Mouse (Mus musculus): ENCODE measurements around the gene Slc35f4. TPM values are rescaled to one million over a fixed set of nuclear protein-coding genes. Genes with fewer than 3 reads are reported as not detected.

The Slc35f4 gene
- polyA plus RNA-seq, 1 experiment: 0.30 TPM

DNA sequence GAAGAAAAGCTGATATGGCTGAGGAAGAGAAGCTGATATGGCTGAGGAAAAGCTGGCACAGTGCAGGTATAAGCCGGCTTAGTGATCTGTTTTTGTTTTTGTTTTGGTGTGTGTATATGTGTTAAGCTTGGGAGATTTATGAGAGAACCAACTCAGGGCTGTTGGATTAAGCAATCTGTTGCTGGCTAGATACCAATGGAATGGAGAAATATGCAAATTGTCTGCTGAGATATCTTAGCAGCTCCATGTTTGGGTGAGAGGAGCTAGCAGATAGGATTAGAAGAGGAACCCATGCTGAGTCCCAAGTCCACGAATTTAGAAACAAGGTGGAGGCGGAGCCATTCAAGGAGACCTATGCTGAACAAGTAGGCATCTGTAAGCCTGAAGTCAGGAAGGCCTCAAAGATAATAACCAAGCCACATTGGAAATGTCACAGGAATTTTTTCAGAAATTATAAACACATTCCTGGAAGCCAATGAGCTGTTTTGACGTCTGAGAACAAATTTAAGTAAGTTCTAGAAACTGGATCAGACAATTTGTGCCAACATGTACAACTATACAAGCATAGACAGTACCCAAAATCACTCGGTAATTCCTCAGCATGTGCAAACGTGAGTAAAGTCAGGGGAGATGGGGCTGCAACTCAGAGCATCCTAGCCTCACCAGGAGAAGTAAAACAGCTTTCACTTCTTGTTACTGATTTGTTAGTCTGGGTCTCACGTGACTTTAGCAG lies 177.5 kb downstream of the Slc35f4 start:
- H3K27me3 ChIP-seq (ENCODE audit: control insufficient read depth, insufficient read depth, low read length, poor library complexity, severe bottlenecking): no peaks in the 10 kb centered on the region
- no peaks in the 10 kb centered on the region for H3K36me3 ChIP-seq (ENCODE audit: control insufficient read depth, insufficient read depth, low read length, poor library complexity, severe bottlenecking)
- no peak overlapping the region for H3K9ac ChIP-seq (ENCODE audit: low read depth, poor library complexity, severe bottlenecking)
- no peak for TF ChIP-seq CTCF (IDR thresholded peaks at IDR 0.05; ENCODE audit: low read depth, low read length)
- TF ChIP-seq EP300 (IDR thresholded peaks at IDR 0.05; ENCODE audit: insufficient read depth, low read depth, low read length): no peak
- no peak for TF ChIP-seq POLR2A (IDR thresholded peaks at IDR 0.05; ENCODE audit: insufficient read depth, low read length)
- no peaks in the 10 kb centered on the region for H3K4me1 ChIP-seq (ENCODE audit: control insufficient read depth, insufficient read depth, low read length)
- no peak overlapping the region for H3K27ac ChIP-seq (ENCODE audit: insufficient read depth, low read length)
- no peak overlapping the region for H3K4me3 ChIP-seq (ENCODE audit: low read depth, low read length)
- no peaks in the 10 kb centered on the region for H3K9me3 ChIP-seq (replicated peaks; ENCODE audit: control insufficient read depth, insufficient read depth, low read length, poor library complexity, severe bottlenecking)

DNA sequence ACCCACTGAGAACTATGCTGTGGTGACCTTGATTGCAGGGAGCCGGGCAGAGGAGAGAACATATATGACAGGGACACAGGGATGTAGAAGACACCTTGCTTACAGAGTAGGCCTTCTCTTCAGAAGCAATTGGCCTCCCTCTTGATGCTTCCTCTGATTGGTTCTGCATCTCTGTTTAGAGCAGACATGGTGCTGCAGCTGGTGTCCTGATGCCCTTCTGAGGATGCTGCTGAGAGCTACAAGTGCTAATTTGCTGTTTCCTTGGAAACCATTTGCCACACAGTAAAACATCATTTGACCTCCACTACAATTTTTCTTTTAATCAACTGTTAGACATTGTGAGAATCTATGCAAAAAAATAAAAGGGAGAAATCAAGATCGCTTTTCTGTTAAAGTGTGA lies 180.0 kb downstream of the Slc35f4 start:
- TF ChIP-seq CTCF (IDR thresholded peaks at IDR 0.05; ENCODE audit: low read depth, low read length): no peak
- no peaks in the 10 kb centered on the region for H3K9me3 ChIP-seq (replicated peaks; ENCODE audit: control insufficient read depth, insufficient read depth, low read length, poor library complexity, severe bottlenecking)
- H3K36me3 ChIP-seq (ENCODE audit: control insufficient read depth, insufficient read depth, low read length, poor library complexity, severe bottlenecking): no peaks in the 10 kb centered on the region
- no peaks in the 10 kb centered on the region for H3K4me1 ChIP-seq (ENCODE audit: control insufficient read depth, insufficient read depth, low read length)
- H3K9ac ChIP-seq (ENCODE audit: low read depth, poor library complexity, severe bottlenecking): no peak overlapping the region
- H3K27me3 ChIP-seq (ENCODE audit: control insufficient read depth, insufficient read depth, low read length, poor library complexity, severe bottlenecking): no peaks in the 10 kb centered on the region
- no peak overlapping the region for H3K4me3 ChIP-seq (ENCODE audit: low read depth, low read length)
- H3K27ac ChIP-seq (ENCODE audit: insufficient read depth, low read length): no peak overlapping the region

DNA sequence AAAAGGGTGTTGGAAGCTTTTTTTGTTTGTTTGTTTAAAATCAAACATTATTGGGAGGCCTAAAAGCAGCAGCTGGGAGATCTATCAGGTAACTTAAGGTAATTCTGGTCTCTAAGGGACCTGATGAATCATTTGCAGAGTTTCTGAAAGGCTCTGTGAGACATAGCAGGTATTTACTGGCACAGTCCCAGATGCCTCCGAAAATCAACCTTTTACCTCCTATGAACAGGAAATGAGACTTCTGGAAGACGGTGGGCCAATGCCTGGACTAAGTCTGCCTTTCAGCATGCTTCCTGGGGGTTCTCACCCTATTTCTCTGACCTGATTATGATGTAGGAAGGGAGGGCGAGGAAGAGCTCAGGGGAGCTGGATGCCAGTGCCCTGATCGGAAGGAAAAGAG lies 188.8 kb downstream of the Slc35f4 start:
- no peak overlapping the region for H3K27ac ChIP-seq (ENCODE audit: insufficient read depth, low read length)
- TF ChIP-seq POLR2A (IDR thresholded peaks at IDR 0.05; ENCODE audit: insufficient read depth, low read length) (no peak), CTCF (IDR thresholded peaks at IDR 0.05; ENCODE audit: low read depth, low read length) (no peak), EP300 (IDR thresholded peaks at IDR 0.05; ENCODE audit: insufficient read depth, low read depth, low read length) (no peak)
- H3K27me3 ChIP-seq (ENCODE audit: control insufficient read depth, insufficient read depth, low read length, poor library complexity, severe bottlenecking): no peaks in the 10 kb centered on the region
- no peaks in the 10 kb centered on the region for H3K36me3 ChIP-seq (ENCODE audit: control insufficient read depth, insufficient read depth, low read length, poor library complexity, severe bottlenecking)
- no peaks in the 10 kb centered on the region for H3K9me3 ChIP-seq (replicated peaks; ENCODE audit: control insufficient read depth, insufficient read depth, low read length, poor library complexity, severe bottlenecking)
- H3K4me1 ChIP-seq (ENCODE audit: control insufficient read depth, insufficient read depth, low read length): no peaks in the 10 kb centered on the region
- no peak overlapping the region for H3K4me3 ChIP-seq (ENCODE audit: low read depth, low read length)
- no peak overlapping the region for H3K9ac ChIP-seq (ENCODE audit: low read depth, poor library complexity, severe bottlenecking)

DNA sequence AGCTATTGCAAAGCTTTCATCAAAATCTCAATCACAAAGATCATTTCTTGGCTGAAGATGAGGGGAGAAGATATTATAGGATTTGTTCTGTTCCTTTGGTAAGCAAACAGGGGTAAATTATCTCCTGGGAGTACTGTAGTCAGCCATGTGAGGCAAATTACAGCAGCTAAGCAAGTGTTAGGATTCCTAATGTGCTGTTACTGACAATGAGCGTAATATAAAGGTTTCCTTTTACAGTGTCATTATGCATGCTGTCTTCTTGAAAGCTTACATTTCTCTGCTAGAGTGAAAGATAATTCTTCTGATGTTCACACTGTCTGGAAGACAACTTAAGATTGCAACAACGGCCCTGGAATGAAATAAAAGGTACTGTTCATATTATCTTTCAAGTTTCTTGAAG lies 192.0 kb downstream of the Slc35f4 start:
- no peak overlapping the region for H3K9ac ChIP-seq (ENCODE audit: low read depth, poor library complexity, severe bottlenecking)
- no peak overlapping the region for H3K4me3 ChIP-seq (ENCODE audit: low read depth, low read length)
- H3K27me3 ChIP-seq (ENCODE audit: control insufficient read depth, insufficient read depth, low read length, poor library complexity, severe bottlenecking): no peaks in the 10 kb centered on the region
- TF ChIP-seq CTCF (IDR thresholded peaks at IDR 0.05; ENCODE audit: low read depth, low read length) (no peak), POLR2A (IDR thresholded peaks at IDR 0.05; ENCODE audit: insufficient read depth, low read length) (no peak), EP300 (IDR thresholded peaks at IDR 0.05; ENCODE audit: insufficient read depth, low read depth, low read length) (no peak)
- no peak overlapping the region for H3K27ac ChIP-seq (ENCODE audit: insufficient read depth, low read length)
- H3K4me1 ChIP-seq (ENCODE audit: control insufficient read depth, insufficient read depth, low read length): no peaks in the 10 kb centered on the region
- H3K9me3 ChIP-seq (replicated peaks; ENCODE audit: control insufficient read depth, insufficient read depth, low read length, poor library complexity, severe bottlenecking): no peaks in the 10 kb centered on the region
- H3K36me3 ChIP-seq (ENCODE audit: control insufficient read depth, insufficient read depth, low read length, poor library complexity, severe bottlenecking): no peaks in the 10 kb centered on the region

DNA sequence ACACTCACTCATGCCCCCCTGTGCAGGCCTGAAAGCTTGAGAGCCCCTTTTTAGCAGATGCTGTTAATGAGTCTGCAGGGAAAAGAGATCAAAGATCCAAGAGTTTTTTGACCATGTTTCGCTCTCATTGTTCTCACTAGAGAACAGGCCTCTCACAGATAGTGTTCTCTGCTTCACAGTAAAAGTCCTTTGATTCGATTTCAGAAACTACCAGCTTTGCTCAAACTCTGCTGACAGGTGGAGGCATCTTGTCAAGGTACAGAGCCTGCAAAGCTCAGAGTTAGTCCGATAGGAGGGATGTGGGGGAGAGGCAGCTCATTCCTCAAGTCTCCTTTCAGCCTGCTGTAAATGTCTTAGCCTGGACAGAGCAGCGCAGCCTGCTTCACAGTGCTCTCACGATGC lies 209.4 kb downstream of the Slc35f4 start:
- Histone ChIP-seq H3K27me3 (ENCODE audit: control insufficient read depth, insufficient read depth, low read length, poor library complexity, severe bottlenecking) (no peaks in the 10 kb centered on the region; the same call in 1 of the 2 replicates), H3K27ac (ENCODE audit: insufficient read depth, low read length) (no peak overlapping the region)

DNA sequence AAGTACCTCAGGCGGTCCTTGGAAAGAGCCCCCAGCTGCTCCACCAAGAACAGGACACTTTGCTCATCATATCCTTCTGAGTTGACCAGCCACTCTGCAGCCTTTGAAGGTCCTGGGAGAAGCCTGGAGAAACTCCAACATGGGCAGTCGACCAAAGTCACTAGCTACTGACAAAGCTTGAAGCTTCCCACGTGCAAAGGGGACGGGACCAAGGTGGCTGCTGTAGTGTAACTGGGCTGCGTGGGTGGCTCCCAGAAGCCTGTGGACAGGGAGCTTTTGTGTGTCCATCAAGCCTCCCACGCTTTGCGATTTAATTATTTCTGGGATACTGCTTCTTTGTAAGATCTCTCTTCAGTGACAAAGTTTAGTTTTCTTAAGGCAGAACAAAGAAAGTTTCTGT lies 211.9 kb downstream of the Slc35f4 start:
- Histone ChIP-seq H3K36me3 (ENCODE audit: control insufficient read depth, insufficient read depth, low read length, poor library complexity, severe bottlenecking) (no peaks in the 10 kb centered on the region), H3K27me3 (ENCODE audit: control insufficient read depth, insufficient read depth, low read length, poor library complexity, severe bottlenecking) (no peaks in the 10 kb centered on the region; the same call in 1 of the 2 replicates), H3K9ac (ENCODE audit: low read depth, poor library complexity, severe bottlenecking) (no peak overlapping the region), H3K4me1 (ENCODE audit: control insufficient read depth, insufficient read depth, low read length) (no peaks in the 10 kb centered on the region), H3K4me3 (ENCODE audit: low read depth, low read length) (no peak overlapping the region), H3K9me3 (replicated peaks; ENCODE audit: control insufficient read depth, insufficient read depth, low read length, poor library complexity, severe bottlenecking) (peaks cover 9% of the 10 kb centered on the region; the same call in 1 of the 2 replicates), H3K27ac (ENCODE audit: insufficient read depth, low read length) (no peak overlapping the region)
- no peak for TF ChIP-seq CTCF (IDR thresholded peaks at IDR 0.05; ENCODE audit: low read depth, low read length)
- no peak for TF ChIP-seq POLR2A (IDR thresholded peaks at IDR 0.05; ENCODE audit: insufficient read depth, low read length)
- no peak for TF ChIP-seq EP300 (IDR thresholded peaks at IDR 0.05; ENCODE audit: insufficient read depth, low read depth, low read length)

More for the DNA sequence above, 209.4 kb downstream of the Slc35f4 start:
- H3K9ac ChIP-seq (ENCODE audit: low read depth, poor library complexity, severe bottlenecking): no peak overlapping the region
- H3K4me3 ChIP-seq (ENCODE audit: low read depth, low read length): no peak overlapping the region
- TF ChIP-seq POLR2A (IDR thresholded peaks at IDR 0.05; ENCODE audit: insufficient read depth, low read length): no peak
- no peak for TF ChIP-seq EP300 (IDR thresholded peaks at IDR 0.05; ENCODE audit: insufficient read depth, low read depth, low read length)
- TF ChIP-seq CTCF (IDR thresholded peaks at IDR 0.05; ENCODE audit: low read depth, low read length): no peak
- H3K36me3 ChIP-seq (ENCODE audit: control insufficient read depth, insufficient read depth, low read length, poor library complexity, severe bottlenecking): no peaks in the 10 kb centered on the region
- H3K4me1 ChIP-seq (ENCODE audit: control insufficient read depth, insufficient read depth, low read length): no peaks in the 10 kb centered on the region
- H3K9me3 ChIP-seq (replicated peaks; ENCODE audit: control insufficient read depth, insufficient read depth, low read length, poor library complexity, severe bottlenecking): peaks cover 9% of the 10 kb centered on the region; the same call in 1 of the 2 replicates

All from ES-Bruce4 (cell line).